Mouse (Mus musculus) kidney, postnatal 14 days (tissue): ENCODE results near the gene Nab2.
A peak's percentile ranks its signal among the peaks of the same experiment; 100 is the strongest.

ENCODE experiments used
- DNase-seq: peaks from one replicate; pipeline ENCODE4 v3.0.0; 2022; ENCODE audit warnings: mixed read lengths

Gene Nab2

DNA sequence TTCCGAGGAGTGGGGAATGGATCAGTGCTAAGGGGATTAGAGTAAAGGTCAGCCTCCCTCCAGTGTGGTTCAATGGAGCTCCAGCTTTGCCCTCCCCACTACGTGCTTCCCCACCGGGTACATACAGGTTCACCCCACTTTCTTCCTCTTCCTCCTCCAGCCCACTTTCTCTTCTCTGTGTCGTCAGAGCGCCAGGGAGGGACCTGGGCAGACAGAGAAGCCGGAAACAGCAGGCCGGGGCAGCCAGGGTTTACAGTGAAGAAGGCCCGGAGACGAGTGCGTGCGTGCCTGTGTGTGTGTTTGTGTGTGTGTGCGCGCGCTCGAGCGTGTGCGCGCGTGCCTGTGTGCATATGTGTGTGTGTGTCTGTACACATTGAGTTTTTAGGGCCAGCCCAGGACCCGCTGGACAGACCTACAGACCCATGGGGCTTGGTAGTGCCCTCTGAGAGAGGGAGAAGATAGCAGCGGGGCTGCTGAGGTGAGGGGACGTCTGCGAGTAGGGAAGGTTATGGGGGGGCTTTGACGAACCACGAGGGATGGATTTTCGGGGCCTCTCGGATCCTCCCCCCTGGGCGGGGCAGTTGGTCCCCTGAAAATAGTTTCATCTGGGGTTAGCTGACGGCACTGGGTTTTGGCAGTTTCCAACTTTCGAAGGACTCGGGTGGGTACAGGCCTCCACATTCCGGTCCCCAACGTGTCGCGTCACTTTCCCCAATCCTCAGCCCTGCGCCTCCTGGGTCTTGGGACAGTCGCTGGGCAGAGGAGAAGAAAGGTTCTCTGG is 25.4 kb downstream of the Nab2 start, which contains the start of gene Stat6:
Stat6 (plus strand) TSS at position 215 of the 781 bp plus-strand sequence.
- peak; percentile 89 for DNase-seq

DNA sequence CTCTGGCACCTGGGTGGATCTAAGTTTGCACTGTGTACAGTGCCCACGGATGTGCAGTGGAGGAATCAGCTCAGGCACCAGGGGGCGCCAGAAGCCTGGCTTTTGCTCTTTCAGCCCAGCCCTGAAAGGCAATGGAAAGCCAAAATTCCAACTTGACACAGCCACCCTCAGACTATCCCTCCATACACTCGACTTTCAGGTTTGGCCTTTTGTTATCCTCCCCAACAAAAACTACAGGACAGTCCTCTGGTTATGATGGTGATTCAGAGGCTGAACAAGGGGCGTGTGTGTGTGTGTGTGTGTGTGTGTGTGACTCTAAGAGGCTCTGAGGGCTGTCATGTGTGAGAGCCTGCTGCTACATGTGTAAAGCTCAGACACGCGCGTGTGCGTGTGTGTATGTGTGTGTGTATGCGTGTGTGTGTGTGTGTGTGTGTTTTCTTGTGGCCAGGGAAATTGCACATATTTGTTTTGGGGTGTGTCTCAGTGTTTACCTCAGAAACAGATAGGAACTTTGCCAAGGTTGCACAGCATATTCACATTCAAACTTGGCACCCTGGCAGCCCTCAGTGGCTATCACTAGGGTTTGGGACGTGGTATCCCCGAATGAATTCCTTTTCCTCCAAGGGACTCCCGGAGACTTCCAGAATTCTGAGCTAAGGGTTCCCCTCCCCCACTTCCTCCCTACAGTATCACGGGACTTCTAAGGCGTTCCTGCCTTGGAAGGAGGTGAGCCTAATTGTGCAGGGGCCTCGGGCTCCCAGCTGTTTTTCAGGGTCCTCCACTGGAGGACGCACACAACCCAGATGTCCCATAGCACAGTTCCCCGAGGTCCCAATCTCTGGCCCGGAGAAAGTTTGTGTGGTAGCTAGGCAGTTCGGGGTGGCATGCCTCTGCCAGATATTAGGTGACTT is 26.3 kb downstream of the Nab2 start:
- DNase-seq: peak; percentile 92

DNA sequence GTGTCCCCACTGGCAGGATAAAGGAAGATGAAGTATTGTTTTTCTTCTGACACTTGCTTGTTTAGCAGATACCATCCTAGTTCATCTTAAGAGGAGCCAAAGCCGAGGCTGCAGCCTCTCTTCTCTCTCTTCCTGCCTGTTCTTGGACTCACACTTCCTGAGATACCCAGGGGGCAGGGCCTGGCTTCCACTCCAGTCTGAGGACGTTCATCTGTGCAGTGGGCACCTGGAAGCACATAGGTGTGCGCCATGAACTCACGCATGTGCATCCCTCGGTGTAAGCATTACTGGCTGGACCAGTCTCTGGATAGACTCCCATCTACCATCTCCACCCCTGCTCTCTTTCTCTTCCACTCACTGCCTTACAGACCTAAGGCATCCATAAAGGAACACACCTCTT is 27.9 kb downstream of the Nab2 start:
- DNase-seq: no peak

DNA sequence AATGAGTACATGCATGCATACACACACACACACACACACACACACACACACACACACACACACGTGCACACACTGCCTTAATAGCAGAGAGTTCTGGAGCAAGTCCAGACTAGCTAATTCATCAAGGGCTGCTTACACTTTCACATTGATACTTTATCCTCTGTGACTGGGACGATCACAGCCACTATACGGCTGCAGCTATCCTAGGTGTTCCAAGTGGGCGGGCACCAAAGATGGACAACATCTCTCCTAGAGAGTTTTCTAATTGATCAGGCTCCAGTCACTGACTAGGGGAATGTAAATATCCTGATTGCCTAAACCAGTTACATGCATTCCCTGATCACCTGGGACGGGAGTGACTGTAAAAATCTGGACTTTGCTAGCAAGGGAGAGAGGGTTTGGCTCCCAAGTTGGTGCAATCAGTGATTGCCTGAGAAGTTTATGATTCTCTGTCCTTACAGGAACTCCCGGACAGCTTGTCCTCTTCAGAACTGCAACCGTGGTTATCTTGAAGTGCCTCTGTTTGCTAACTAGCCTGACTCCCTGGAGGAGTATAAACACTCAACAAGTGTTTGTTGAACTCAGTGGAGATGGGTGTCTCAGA is 35.6 kb downstream of the Nab2 start:
- DNase-seq: no peak

DNA sequence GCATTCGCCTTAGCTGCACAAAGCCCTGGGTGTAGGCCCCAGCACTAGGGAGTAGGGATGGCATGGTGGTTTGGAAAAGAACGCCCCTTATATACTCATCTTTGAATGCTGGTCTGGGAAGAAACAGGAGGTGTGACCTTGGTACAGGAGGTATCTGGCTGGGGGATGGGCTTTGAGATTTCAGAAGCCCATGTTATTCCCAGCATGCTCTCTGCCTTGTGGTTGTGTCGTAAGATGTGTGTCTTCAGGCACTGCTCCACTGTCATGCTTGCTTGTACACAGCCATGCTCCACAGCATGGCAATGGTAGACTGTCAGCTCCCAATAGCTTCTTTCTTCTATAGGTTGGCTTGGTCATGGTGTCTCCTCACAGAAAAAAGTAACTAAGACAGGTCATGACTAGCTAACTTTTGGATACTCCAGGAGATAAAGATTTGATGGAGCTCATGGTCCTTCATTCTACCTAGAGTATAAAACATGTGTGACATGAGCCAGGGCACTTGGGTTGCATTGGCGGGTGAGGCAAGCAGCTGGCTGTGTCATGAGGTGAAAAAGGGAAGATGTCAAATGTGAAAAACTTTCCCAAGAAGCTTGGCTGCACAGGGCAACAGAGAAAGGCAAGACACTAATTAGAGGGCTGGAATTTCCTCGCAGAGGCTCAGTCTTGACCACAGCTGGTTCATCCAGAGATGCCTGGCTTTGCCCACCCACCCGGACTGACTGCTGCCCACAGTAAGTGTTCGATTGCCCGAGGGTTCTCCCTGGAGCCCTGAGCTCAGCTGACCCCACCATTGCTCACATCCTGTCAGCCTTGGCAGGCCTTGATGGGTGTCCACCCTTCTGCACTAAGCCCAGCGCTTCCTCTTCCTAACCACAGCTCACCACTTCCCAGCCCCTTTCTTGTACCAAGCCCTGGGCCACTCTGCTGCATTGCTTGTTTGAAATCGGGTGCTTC is 36.8 kb downstream of the Nab2 start:
- peak; percentile 22 for DNase-seq

DNA sequence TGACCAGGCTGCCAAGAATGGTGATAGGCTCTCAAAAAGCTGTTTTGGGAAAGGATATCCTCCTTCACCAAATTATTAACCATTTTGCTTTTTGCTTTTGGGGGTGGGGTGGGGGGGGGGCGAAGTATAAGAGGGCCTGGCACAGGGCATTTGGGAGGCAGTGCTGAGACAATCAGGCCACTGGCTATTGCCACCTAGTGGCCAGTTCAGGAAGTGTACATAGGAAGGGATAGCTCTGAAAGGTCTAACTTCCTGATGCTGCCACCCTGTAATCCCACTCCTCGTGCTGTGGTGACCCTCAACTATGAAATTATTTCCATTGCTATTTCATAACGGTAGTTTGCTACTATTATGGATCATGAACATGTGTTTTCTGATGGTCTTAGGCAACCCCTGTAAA is 41.9 kb downstream of the Nab2 start:
- no peak for DNase-seq

DNA sequence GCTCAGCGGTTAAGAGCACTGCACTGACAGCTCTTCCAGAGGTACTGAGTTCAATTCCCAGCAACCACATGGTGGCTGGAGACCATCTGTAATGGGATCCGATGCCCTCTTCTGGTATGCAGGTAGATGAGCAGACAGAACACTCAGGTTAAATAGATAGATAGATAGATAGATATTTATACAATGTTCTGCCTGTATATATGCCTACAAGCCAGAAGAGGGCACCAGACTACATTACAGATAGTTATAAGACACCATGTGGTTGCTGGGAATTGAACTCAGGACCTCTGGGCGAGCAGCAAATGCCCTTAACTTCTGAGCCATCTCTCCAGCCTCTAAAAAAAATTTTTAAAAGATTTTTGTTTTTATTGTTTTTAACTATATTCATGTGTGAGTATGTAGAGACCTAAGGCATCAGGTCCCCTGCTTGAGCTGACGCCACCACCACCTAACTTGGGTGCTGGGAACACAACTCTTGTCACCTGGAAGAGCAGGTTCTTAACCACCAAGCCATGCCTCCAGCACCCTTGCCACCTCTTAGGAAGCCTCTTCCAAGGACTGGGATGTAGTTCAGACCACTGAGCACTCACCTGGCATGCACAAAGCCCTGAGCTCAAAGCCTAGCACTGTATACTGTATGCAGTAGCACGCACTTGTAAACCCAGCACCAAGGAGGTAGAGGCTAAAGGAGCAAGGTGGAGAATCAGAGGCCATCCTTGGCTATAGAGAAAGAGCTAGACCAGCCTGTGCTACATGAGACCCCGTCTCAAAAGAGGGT is 44.7 kb downstream of the Nab2 start:
- DNase-seq: no peak

DNA sequence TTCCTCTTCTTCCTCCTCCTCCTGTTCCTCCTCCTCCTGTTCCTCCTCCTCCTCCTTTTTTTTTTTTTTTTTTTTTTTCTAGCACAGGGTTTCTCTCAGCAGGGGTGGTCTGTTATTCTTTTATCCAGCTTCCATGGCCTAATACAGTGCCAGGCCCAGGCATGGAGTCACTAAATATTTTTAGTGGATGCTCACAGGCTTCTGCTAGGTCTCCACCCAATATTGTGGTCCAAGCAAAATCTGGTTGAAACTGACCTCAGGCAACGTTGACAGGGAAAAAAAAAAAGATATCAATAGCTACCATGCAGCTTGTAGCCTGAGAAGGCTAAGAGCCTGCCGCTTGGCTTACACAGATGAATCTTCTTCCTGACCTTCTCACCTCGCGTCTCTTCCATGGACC is 45.7 kb downstream of the Nab2 start:
- DNase-seq: no peak

DNA sequence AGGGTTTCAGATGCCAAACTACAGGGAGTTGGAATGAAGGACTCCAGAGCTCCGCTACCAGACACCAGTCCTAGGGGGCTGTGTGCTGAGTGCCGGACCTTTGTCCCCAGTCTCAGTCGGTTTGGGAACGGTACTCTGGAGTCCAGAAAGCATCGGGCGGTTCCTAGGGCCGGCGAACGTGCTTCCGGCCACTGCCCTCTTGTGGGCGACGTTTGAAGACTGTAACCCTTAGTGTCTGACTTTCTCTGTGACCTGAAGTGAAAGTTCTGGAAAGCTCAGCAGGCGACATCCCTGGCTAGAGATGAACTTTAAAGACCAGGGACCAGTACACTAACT is 46.3 kb downstream of the Nab2 start:
- peak; percentile 87 for DNase-seq

DNA sequence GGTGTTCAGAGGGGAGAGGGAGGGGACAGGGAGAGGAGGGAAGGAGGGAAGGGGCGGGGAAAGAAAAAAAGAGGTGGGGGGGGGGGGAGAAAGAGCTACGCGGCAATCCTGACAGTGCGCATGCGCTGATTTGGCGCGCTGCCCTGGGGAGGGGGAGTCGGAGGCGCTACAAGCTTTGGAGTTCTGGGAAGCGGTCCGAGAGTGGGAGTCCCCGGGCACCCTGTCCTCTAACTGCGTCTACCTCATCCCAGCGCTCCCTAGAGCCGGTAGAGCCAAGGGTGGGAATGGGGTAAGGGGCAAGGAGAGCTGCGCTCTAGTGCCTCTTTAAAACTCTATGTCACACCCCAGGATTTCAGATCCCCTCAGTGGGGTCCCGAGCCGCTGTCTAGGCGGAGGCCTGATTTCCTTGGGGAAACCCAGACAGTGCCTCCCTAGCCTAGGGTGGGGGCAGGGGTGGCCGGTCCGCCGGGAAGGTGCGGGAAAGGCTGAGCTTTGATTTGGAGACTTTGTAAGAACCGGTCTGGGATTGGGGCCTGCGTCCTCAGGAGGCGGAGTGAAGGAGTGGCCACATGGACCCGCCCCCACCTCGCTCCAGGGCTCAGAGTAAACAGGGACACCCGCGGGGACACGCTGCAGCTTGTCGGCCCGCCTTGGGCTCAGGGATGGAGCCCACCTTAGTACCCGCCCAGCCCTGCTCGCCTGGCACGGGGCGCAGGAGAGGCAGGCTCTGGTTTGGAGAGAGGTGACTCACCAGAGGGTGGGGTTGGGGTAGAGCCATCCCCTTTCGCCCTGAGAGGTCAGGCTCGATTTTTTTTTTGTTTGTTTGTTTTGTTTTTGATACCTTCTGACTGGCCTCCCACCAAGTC is 46.9 kb downstream of the Nab2 start:
- peak; percentile 94 for DNase-seq

DNA sequence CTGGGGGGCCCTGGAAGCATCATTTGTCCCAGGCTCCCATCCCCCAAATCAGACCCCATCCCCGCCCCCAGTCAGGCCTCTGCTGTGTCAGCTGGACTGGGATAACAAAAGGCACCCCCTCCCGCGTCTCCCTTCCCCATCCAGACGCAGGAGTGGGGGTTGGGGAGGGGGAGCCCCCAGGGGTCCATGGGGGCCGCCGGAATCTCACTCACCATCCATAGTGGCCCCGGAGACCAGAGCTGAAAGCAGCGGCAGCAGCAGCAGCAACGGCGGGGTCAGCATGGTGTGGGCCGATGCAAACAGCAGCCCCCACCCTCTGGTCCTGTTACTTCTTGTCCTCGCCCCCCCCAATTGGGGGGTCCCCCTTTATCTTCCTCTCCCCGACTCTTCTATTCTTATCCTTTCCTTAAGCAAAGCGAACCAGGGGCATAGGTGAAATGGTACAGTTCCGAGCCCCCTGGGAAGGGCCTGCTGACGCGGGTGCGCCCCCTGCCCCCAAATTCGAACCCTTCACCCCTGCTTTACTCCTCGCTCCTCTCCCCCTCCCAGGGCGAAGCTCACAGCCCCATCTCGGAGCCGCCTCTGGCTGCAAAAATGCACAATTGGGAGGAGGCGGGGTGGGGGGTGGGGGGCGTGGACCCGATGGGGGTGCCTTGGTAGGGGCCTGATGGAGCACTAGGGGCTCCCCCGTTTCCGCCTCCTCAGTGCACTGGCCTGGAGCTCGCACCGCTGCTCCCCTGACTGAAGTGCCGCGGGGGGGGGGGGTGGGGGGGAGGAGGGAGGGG is 47.8 kb downstream of the Nab2 start, which contains the start of gene Lrp1:
Lrp1 (minus strand) TSS at position 743 of the 785 bp plus-strand sequence.
- DNase-seq: peak; percentile 55

DNA sequence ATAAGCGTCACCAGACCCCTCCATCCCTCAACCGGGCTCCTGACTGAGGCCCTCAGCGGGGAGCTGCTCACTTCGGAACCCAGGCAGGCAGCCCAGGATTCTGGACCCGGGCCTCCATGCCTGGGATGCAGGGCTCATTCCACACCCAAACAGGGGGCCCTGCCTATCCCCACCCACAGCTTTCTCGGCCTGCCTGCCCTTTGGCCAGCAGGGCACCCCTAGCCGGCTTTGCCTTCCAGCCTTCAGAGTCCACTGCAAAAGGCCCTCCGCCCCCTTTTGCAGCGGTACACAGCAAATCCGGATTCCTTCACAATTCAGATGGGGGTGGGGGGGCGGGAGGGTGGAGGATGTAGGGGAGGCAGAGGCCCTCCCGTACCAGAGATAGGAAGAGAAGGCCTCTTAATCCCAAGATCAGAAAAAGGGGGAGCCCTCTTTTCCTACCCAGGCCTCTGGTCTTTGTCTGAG is 48.4 kb downstream of the Nab2 start:
- peak; percentile 57 for DNase-seq

DNA sequence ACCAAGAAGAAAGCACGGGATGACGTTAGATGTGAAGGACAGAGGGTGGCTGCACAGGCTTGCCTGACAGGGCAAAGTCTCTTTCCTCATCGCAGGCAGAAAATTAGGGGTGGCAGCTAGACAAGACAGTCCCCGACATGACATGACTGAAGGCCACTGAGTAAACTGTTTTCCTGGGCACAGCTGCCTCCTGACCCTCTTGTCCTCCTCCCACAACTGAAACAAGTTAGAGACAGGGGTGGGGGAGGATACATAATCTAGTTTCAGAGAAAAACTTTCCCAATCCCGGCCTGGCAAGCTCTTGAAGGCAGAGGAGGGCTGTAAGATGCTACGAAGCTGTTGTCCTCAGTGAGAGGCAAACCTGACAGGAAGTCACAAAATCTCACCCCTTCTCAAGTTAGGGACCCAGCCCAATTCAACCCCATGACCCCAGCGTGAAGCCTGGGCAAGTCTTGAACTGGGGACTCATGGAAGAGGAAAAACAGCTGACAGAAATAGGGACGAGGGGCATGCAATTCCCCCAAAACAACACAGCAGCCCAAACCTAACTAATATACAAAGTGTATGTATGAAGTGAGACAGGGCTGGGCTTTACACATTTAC is 49.1 kb downstream of the Nab2 start:
- DNase-seq: no peak

DNA sequence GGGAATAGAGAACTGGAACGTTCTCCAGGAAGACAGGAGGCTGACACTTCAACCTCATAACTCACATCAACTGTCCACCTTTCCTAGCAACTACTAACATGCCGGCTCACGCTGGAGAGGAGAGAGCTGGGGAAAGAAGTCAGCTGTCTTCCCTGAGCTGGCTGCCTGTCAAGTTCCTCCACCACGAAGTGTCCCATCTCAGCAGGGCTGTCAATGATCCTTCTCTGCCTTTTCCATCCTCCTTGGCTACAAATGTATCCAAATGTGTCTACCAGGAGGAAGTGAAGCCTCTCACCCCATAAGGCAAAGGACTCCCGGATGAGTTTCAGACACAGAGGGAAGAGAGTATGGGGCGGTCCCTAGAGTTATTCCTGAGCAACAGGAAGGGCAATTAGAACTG is 50.2 kb downstream of the Nab2 start:
- no peak for DNase-seq

DNA sequence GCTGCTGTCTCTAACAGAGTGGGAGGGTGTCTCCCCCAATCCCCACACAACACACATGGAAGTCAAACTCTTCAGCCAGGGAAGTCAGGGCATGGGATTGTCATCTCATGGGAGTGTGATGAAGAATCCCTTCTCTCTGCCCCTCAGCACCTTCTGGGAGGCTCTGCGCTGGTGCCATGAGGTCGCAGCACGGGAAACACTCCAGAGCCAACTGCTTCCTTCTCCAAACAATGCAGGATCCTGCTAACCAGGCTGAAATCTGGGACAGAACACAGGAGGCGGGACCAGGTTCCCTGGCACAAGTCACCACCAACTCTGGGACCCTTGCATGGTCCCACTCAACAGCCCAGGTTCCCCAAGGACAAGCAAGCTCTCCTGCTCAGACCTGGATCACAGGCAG is 51.1 kb downstream of the Nab2 start:
- peak; percentile 20 for DNase-seq

DNA sequence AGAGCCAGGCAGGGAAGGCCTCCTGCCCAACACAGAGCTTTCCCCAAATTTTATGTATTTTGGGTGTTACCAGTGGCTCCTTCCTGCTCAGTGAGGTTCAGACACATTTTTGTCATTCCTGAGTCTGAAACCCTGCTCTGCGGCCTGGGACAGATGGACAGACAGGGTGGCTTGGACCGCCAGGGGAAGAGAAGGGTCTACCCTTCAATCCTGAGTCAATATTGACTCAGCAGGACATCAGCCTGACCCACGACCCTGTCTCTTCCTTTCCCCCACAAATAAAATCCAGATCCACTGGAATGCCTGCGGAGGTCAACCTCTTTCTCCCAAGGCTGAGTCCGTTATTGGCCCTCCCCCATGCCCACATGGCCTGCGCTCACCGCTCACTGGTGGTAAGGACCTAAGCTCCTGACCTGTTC is 52.1 kb downstream of the Nab2 start:
- DNase-seq: peak; percentile 39

DNA sequence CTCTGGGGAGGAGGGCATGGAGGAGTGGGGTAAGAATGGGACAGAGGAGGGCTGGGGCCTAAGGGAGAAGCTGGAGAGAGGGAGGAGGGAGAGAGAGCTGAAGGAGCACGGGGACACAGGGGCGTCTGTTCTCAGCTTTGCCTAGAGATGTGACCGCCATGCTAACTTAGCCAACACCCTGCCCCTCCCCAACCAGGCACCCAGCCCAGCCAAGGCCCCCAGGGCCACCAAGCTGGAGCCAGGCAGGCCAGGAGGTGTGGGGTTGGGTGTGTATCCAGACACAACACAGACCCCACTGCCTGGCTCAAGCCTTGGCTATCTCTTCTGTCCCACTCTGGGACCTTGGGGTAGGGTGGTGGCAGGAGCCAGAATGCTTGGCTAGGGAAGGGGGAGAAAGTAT is 52.8 kb downstream of the Nab2 start:
- DNase-seq: no peak

DNA sequence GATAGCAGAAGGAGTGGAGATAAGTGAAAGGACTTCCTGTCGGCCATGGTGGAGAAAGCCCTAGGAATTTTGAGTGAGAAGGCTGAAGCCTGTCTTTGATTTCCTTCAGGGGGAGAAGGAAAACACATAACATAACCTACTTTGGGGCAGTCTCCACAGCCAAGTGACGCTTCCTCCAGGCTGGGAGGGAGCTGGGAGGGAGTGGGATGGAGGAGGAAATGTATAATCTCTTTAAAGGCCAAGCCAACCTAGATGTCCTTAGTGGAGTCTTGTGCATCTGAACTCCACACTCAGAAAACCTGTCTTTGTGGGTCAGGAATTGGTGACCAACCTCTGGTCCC is 53.4 kb downstream of the Nab2 start:
- no peak for DNase-seq
